Mouse (Mus musculus) liver, adult 2 months (tissue): ENCODE measurements around the gene Ints14. TPM values are rescaled to one million over a fixed set of nuclear protein-coding genes. Genes with fewer than 3 reads are reported as not detected.

ENCODE experiments used
- DNase-seq: peaks from one replicate; pipeline ENCODE4 v3.0.0-alpha.2; 2011; ENCODE audit warnings: low read depth, low spot score; ENCODE audit errors: extremely low read depth
- H3K27ac ChIP-seq: fragments of 200-500 bp; replicated peaks from 2 replicates; pipeline ENCODE4 v1.5.1; 2012; ENCODE audit warnings: low read depth, mild to moderate bottlenecking, control low read depth, inconsistent platforms, low read length; ENCODE audit not compliant: insufficient read depth
- H3K27me3 ChIP-seq: fragments of 200-500 bp; 2 replicates; pipeline ENCODE4 v1.6.1; 2012; ENCODE audit warnings: mild to moderate bottlenecking, moderate library complexity, low read length, inconsistent platforms; ENCODE audit not compliant: control insufficient read depth, insufficient read depth
- H3K36me3 ChIP-seq: fragments of 200-500 bp; 2 replicates; pipeline ENCODE4 v1.6.1; 2012; ENCODE audit warnings: low read length, inconsistent platforms; ENCODE audit not compliant: control insufficient read depth, insufficient read depth
- H3K4me1 ChIP-seq: fragments of 200-500 bp; 2 replicates; pipeline ENCODE4 v1.6.1; 2011; ENCODE audit warnings: low read length; ENCODE audit not compliant: control insufficient read depth, insufficient read depth
- H3K4me3 ChIP-seq: fragments of 200-500 bp; 2 replicates; pipeline ENCODE4 v1.5.1; 2011; ENCODE audit warnings: low read depth, mild to moderate bottlenecking, control low read depth, low read length, moderate library complexity; ENCODE audit not compliant: insufficient read depth
- H3K79me2 ChIP-seq: fragments of 200-500 bp; 2 replicates; pipeline ENCODE4 v1.6.1; 2012; ENCODE audit warnings: inconsistent platforms, mild to moderate bottlenecking, low read length, moderate library complexity; ENCODE audit not compliant: control insufficient read depth, insufficient read depth
- H3K9ac ChIP-seq: fragments of 200-500 bp; 2 replicates; pipeline ENCODE4 v1.6.1; 2012; ENCODE audit warnings: low read depth, mild to moderate bottlenecking, control low read depth, inconsistent platforms, low read length
- CTCF ChIP-seq: fragments of 200-500 bp; IDR thresholded peaks from 2 replicates; pipeline ENCODE4 v1.5.1; 2011; ENCODE audit warnings: low read depth, low read length, control low read depth
- POLR2A ChIP-seq: fragments of 200-500 bp; IDR thresholded peaks from 2 replicates; pipeline ENCODE4 v1.6.1; 2011; ENCODE audit warnings: low read length, control low read depth; ENCODE audit not compliant: insufficient read depth; ENCODE audit errors: extremely low read depth
- WGBS: fragments of 180-500 bp; shearing (Covaris S2); methylation state at CpG from one replicate; pipeline ENCODE4 v1.1.7; 2018; 5-methylcytosine and 5-hydroxymethylcytosine counted together
- polyA plus RNA-seq: library from polyadenylated mRNA; depleted of rRNA; stranded (reverse); fragments of >200 nt; gene quantifications from 2 replicates; pipeline ENCODE4 v1.2.3, GENCODE M21; 2012
- total RNA-seq: library from RNA; depleted of rRNA; stranded (reverse); fragments of >200 nt; gene quantifications from 2 replicates; pipeline ENCODE4 v1.2.3, GENCODE M21; 2014

The Ints14 gene
- total and polyA plus RNA-seq, 2 experiments: 4.7 to 5.4 TPM

GRCm38 (mm10) chr9:65017896-65018295, 57.2 kb downstream of the Ints14 start:
- 48% methylated on average over 4 of the region's 4 CpGs for WGBS
- H3K27ac ChIP-seq: peak overlapping the region; percentile 76
- H3K27me3 ChIP-seq: no peaks in the 10 kb centered on the region
- DNase-seq: peak; percentile 69
- peaks cover 47% of the 10 kb centered on the region for H3K4me1 ChIP-seq
- H3K9ac ChIP-seq: peak overlapping the region; percentile 34; the same call in 1 of the 2 replicates
- H3K4me3 ChIP-seq: no peak overlapping the region
- H3K36me3 ChIP-seq: no peaks in the 10 kb centered on the region
- peaks cover 44% of the 10 kb centered on the region for H3K79me2 ChIP-seq
- TF ChIP-seq POLR2A (no peak), CTCF (no peak)

- peak overlapping the region; percentile 20 for H3K27ac ChIP-seq
- H3K36me3 ChIP-seq: no peaks in the 10 kb centered on the region
- H3K4me1 ChIP-seq: peaks cover 46% of the 10 kb centered on the region
- H3K79me2 ChIP-seq: peaks cover 38% of the 10 kb centered on the region
- TF ChIP-seq POLR2A (no peak), CTCF (no peak)
- no peak overlapping the region for H3K4me3 ChIP-seq
- no peaks in the 10 kb centered on the region for H3K27me3 ChIP-seq
- 35% methylated on average over 3 of the region's 3 CpGs for WGBS
- peak; percentile 37 for DNase-seq
- peak overlapping the region; percentile 18; the same call in 1 of the 2 replicates for H3K9ac ChIP-seq
These were observed 58.0 kb downstream of the Ints14 start for GRCm38 (mm10) chr9:65018588-65019121.

- H3K79me2 ChIP-seq: peaks cover 37% of the 10 kb centered on the region
- no peaks in the 10 kb centered on the region for H3K36me3 ChIP-seq
- DNase-seq: peak; percentile 51
- H3K9ac ChIP-seq: peak overlapping the region; percentile 18; the same call in 1 of the 2 replicates
- no peaks in the 10 kb centered on the region for H3K27me3 ChIP-seq
- H3K27ac ChIP-seq: peak overlapping the region; percentile 20
- no peak for TF ChIP-seq CTCF
- TF ChIP-seq POLR2A: no peak
- WGBS: 20% methylated on average over 3 of the region's 3 CpGs
- H3K4me1 ChIP-seq: peaks cover 48% of the 10 kb centered on the region
- no peak overlapping the region for H3K4me3 ChIP-seq
These were observed 58.4 kb downstream of the Ints14 start for GRCm38 (mm10) chr9:65019146-65019545.

- H3K4me1 ChIP-seq: peaks cover 40% of the 10 kb centered on the region
- H3K79me2 ChIP-seq: peaks cover 32% of the 10 kb centered on the region
- TF ChIP-seq POLR2A (no peak), CTCF (no peak)
- H3K27me3 ChIP-seq: no peaks in the 10 kb centered on the region
- no peaks in the 10 kb centered on the region for H3K36me3 ChIP-seq
- peak overlapping the region; percentile 59 for H3K9ac ChIP-seq
- H3K27ac ChIP-seq: peak overlapping the region; percentile 33; the same call in 1 of the 2 replicates
- DNase-seq: no peak
- H3K4me3 ChIP-seq: peak overlapping the region; percentile 92
- WGBS: 30% methylated on average over 4 of the region's 4 CpGs
These were observed 59.4 kb downstream of the Ints14 start for GRCm38 (mm10) chr9:65020128-65020527.

- H3K4me1 ChIP-seq: peaks cover 32% of the 10 kb centered on the region
- H3K79me2 ChIP-seq: peaks cover 25% of the 10 kb centered on the region
- under 1% methylated on average over 81 of the region's 81 CpGs for WGBS
- TF ChIP-seq POLR2A: peak; percentile 93
- no peak for TF ChIP-seq CTCF
- peak within 1 kb of the TSS; percentile 95 for H3K27ac ChIP-seq
- peak within 1 kb of the TSS; percentile 99 for H3K9ac ChIP-seq
- H3K4me3 ChIP-seq: peak within 1 kb of the TSS; percentile 92
- H3K36me3 ChIP-seq: no peaks in the 10 kb centered on the region
- no peaks in the 10 kb centered on the region for H3K27me3 ChIP-seq
- peak; percentile 90 for DNase-seq
These were observed 60.5 kb downstream of the Ints14 start, which contains the start of gene Hacd3 for GRCm38 (mm10) chr9:65020991-65021886. Gene Hacd3, minus strand, starts transcription at chr9:65021693.
